Mouse (Mus musculus): ENCODE measurements around the gene Irf2bp2.

- peak; percentile 52; the same call in 1 of the 2 replicates for TF ChIP-seq POLR2A (IDR thresholded peaks at IDR 0.05; ENCODE audit: borderline replicate concordance, extremely low read depth, low read depth, low read length)
- TF ChIP-seq CTCF (IDR thresholded peaks at IDR 0.05; ENCODE audit: insufficient read depth, low read length) = no peak
Measured at GRCm38 (mm10) chr8:126591821-126592268, 1.9 kb downstream of the Irf2bp2 start.
